Mouse (Mus musculus): Measurements from ENCODE around the gene Ppbp. TPM values are rescaled to one million over a fixed set of nuclear protein-coding genes. Genes with fewer than 3 reads are reported as not detected.

The Ppbp gene
- total RNA-seq, 2 experiments from 2014 or later, result 0.44 to 0.66 TPM

- DNase-seq (ENCODE audit: extremely low spot score in 1 of 2, low spot score in 2 of 2), result no peak
- TF ChIP-seq CTCF (IDR thresholded peaks at IDR 0.05), result no peak
- intact Hi-C loops (cut with DNase I), result no loop called here
- H3K27ac ChIP-seq, result no peak overlapping the region
- no peak overlapping the region for H3K4me3 ChIP-seq
Observed at GRCm38 (mm10) chr5:90765821-90766606, 2.3 kb upstream of the Ppbp start.

- no peak for TF ChIP-seq CTCF (IDR thresholded peaks at IDR 0.05)
- intact Hi-C loops (cut with DNase I), result no loop called here
- Histone ChIP-seq H3K27ac (no peak overlapping the region), H3K4me3 (no peak overlapping the region)
- no peak for DNase-seq (ENCODE audit: extremely low spot score in 1 of 2, low spot score in 2 of 2)
Observed at GRCm38 (mm10) chr5:90771369-90771768, 3.1 kb downstream of the Ppbp start.

GRCm38 (mm10) chr5:90771880-90772653, 3.7 kb downstream of the Ppbp start, which contains the start of gene Pf4:
Gene Pf4, plus strand, starts transcription at chr5:90772435.
- DNase-seq (ENCODE audit: extremely low spot score in 1 of 2, low spot score in 2 of 2), result no peak
- intact Hi-C loops (cut with DNase I), result no loop called here
- Histone ChIP-seq H3K4me3 (no peak within 1 kb of the TSS), H3K27ac (no peak within 1 kb of the TSS)
- TF ChIP-seq CTCF (IDR thresholded peaks at IDR 0.05), result no peak

GRCm38 (mm10) chr5:90775562-90775961, 7.2 kb downstream of the Ppbp start:
- intact Hi-C loops (cut with DNase I), result no loop called here
- no peak for TF ChIP-seq CTCF (IDR thresholded peaks at IDR 0.05)

GRCm38 (mm10) chr5:90777621-90778020, 9.3 kb downstream of the Ppbp start:
- no peak overlapping the region for H3K27ac ChIP-seq
- intact Hi-C loops (cut with DNase I), result no loop called here

More at GRCm38 (mm10) chr5:90775562-90775961, 7.2 kb downstream of the Ppbp start:
- no peak overlapping the region for H3K4me3 ChIP-seq
- no peak for DNase-seq (ENCODE audit: extremely low spot score in 1 of 2, low spot score in 2 of 2)
- no peak overlapping the region for H3K27ac ChIP-seq

GRCm38 (mm10) chr5:90778856-90779255, 10.5 kb downstream of the Ppbp start:
- Histone ChIP-seq H3K27ac (no peak overlapping the region), H3K4me3 (no peak overlapping the region)
- intact Hi-C loops (cut with DNase I), result no loop called here
- no peak for TF ChIP-seq CTCF (IDR thresholded peaks at IDR 0.05)
- DNase-seq (ENCODE audit: extremely low spot score in 1 of 2, low spot score in 2 of 2), result no peak

More at GRCm38 (mm10) chr5:90777621-90778020, 9.3 kb downstream of the Ppbp start:
- H3K4me3 ChIP-seq, result no peak overlapping the region
- no peak for TF ChIP-seq CTCF (IDR thresholded peaks at IDR 0.05)
- no peak for DNase-seq (ENCODE audit: extremely low spot score in 1 of 2, low spot score in 2 of 2)

GRCm38 (mm10) chr5:90783697-90784096, 15.4 kb downstream of the Ppbp start:
- no peak for DNase-seq (ENCODE audit: extremely low spot score in 1 of 2, low spot score in 2 of 2)
- no peak overlapping the region for H3K4me3 ChIP-seq
- no peak for TF ChIP-seq CTCF (IDR thresholded peaks at IDR 0.05)
- intact Hi-C loops (cut with DNase I), result no loop called here
- H3K27ac ChIP-seq, result no peak overlapping the region

GRCm38 (mm10) chr5:90785659-90786588, 17.6 kb downstream of the Ppbp start, which contains the start of gene Cxcl3:
Gene Cxcl3, plus strand, starts transcription at chr5:90786103.
- Histone ChIP-seq H3K27ac (no peak within 1 kb of the TSS), H3K4me3 (no peak within 1 kb of the TSS)
- TF ChIP-seq CTCF (IDR thresholded peaks at IDR 0.05), result no peak; the same call in none of the 2 replicates
- no peak for DNase-seq (ENCODE audit: extremely low spot score in 1 of 2, low spot score in 2 of 2)
- intact Hi-C loops (cut with DNase I), result loop anchor here (5.0 kb wide), 1 partner anchor 124 kb away; no protein-coding TSS in a partner anchor

- no peak overlapping the region for H3K27ac ChIP-seq
- intact Hi-C loops (cut with DNase I), result loop anchor here (5.0 kb wide), 1 partner anchor 126 kb away; no protein-coding TSS in a partner anchor
- peak; percentile 10; the same call in 1 of the 2 replicates for TF ChIP-seq CTCF (IDR thresholded peaks at IDR 0.05)
- H3K4me3 ChIP-seq, result no peak overlapping the region
- DNase-seq (ENCODE audit: extremely low spot score in 1 of 2, low spot score in 2 of 2), result no peak
Observed at GRCm38 (mm10) chr5:90788114-90788513, 19.8 kb downstream of the Ppbp start.

GRCm38 (mm10) chr5:90789306-90790073, 21.2 kb downstream of the Ppbp start:
- no peak for TF ChIP-seq CTCF (IDR thresholded peaks at IDR 0.05)
- intact Hi-C loops (cut with DNase I), result loop anchor here (5.0 to 10.0 kb wide), 2 partner anchors 75 to 127 kb away; no protein-coding TSS in a partner anchor
- no peak overlapping the region for H3K4me3 ChIP-seq
- DNase-seq (ENCODE audit: extremely low spot score in 1 of 2, low spot score in 2 of 2), result no peak
- no peak overlapping the region for H3K27ac ChIP-seq
